9 mouse cellular contexts compared by ENCODE assay signal in the genomic region with DNA sequence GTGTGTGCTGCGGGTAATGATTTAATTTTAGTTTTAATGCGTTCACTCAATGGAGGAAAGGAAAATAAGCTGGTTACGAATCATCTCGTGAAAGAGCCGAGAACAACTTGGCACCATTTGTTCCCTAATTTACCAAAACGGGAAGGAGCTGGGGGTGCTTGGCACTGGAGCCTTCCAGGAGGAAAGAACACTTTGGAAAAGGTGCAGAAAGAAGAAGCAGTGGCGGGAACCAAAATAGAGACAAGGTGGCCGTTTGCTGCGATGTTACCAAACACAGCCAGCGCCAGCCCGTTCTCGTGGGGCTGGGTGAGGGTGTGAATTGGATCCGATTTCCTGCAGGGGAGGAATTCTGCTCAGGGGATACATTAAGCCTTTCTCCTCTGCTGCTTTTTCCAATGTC. TPM values are rescaled to one million over a fixed set of nuclear protein-coding genes. Genes with fewer than 3 reads are reported as not detected.
DNase-seq lines count a peak whose midpoint lies in the region; ATAC-seq lines count a peak whose summit lies in the region.
"Had no signal": no experiment of that assay in that cellular context is flagged by ENCODE, and none has a peak within 500 bp of the region (broad histone marks: within the 10 kb centered on the region; RNA-seq: fewer than 3 reads in every experiment).

No protein-coding gene starts in this region.

- H3K4me3 ChIP-seq in hindbrain, embryonic 16.5 days (ENCODE audit: low read length): no peak overlapping the region
- peak overlapping the region; percentile 10; the same call in 1 of the 2 replicates for H3K4me3 ChIP-seq in limb, embryonic 13.5 days
- no peak overlapping the region for H3K4me3 ChIP-seq in liver, embryonic 11.5 days (ENCODE audit: low read depth, low read length)

- no peaks in the 10 kb centered on the region for H3K36me3 ChIP-seq in hindbrain, embryonic 16.5 days (ENCODE audit: control insufficient read depth, insufficient read depth, low read length)
- H3K36me3 ChIP-seq in limb, embryonic 13.5 days: no peaks in the 10 kb centered on the region
- no peaks in the 10 kb centered on the region for H3K36me3 ChIP-seq in liver, embryonic 11.5 days (ENCODE audit: control insufficient read depth, insufficient read depth, low read length)

- peak; percentile 71 for DNase-seq in right cerebral cortex, adult 18-20 months
- DNase-seq in right cerebral cortex, postnatal 4 days: no peak
- peak; percentile 52 to 63 for DNase-seq in right cerebral cortex, postnatal 36 days (ENCODE audit: low spot score in 2 of 2)
- DNase-seq in liver, embryonic 11.5 days (ENCODE audit: low spot score): no peak
- DNase-seq in ovary, postnatal 10 days (ENCODE audit: low spot score): no peak
- no peak for DNase-seq in B cell, adult 2 months
- DNase-seq: lung, embryonic 14.5 days had no signal

- H3K27ac ChIP-seq in hindbrain, embryonic 16.5 days (ENCODE audit: low read depth, low read length): no peak overlapping the region
- no peak overlapping the region for H3K27ac ChIP-seq in limb, embryonic 13.5 days
- no peak overlapping the region for H3K27ac ChIP-seq in liver, embryonic 11.5 days (ENCODE audit: low read depth, low read length)

- peak overlapping the region; percentile 32 for H3K4me2 ChIP-seq in hindbrain, embryonic 16.5 days (ENCODE audit: low read length)
- peak overlapping the region; percentile 55 for H3K4me2 ChIP-seq in limb, embryonic 13.5 days (replicated peaks)
- no peak overlapping the region for H3K4me2 ChIP-seq in liver, embryonic 11.5 days
- H3K4me2 ChIP-seq: lung, embryonic 14.5 days had no signal

- no peaks in the 10 kb centered on the region for H3K27me3 ChIP-seq in hindbrain, embryonic 16.5 days (replicated peaks; ENCODE audit: control insufficient read depth, insufficient read depth, low read length)
- H3K27me3 ChIP-seq in limb, embryonic 13.5 days: no peaks in the 10 kb centered on the region
- no peaks in the 10 kb centered on the region for H3K27me3 ChIP-seq in liver, embryonic 11.5 days (replicated peaks; ENCODE audit: control insufficient read depth, insufficient read depth, low read length)

- ATAC-seq in hindbrain, embryonic 16.5 days: no peak
- ATAC-seq in limb, embryonic 13.5 days (ENCODE audit: low FRiP score, low read depth): no peak
- no peak for ATAC-seq in liver, embryonic 11.5 days (replicated peaks; ENCODE audit: low FRiP score)

- peaks cover 13% of the 10 kb centered on the region for H3K4me1 ChIP-seq in hindbrain, embryonic 16.5 days (ENCODE audit: control insufficient read depth, insufficient read depth, low read depth, low read length)
- peaks cover 24% of the 10 kb centered on the region for H3K4me1 ChIP-seq in limb, embryonic 13.5 days
- no peaks in the 10 kb centered on the region for H3K4me1 ChIP-seq in liver, embryonic 11.5 days (replicated peaks; ENCODE audit: control insufficient read depth, insufficient read depth, low read length)

- no peak overlapping the region for H3K9ac ChIP-seq in hindbrain, embryonic 16.5 days (ENCODE audit: low read depth, low read length)
- peak overlapping the region; percentile 39; the same call in 1 of the 2 replicates for H3K9ac ChIP-seq in limb, embryonic 13.5 days
- H3K9ac ChIP-seq in liver, embryonic 11.5 days (ENCODE audit: low read depth, low read length): no peak overlapping the region
- H3K9ac ChIP-seq: lung, embryonic 14.5 days had no signal

- no peaks in the 10 kb centered on the region for H3K9me3 ChIP-seq in hindbrain, embryonic 16.5 days (ENCODE audit: control insufficient read depth, low read length)
- H3K9me3 ChIP-seq in limb, embryonic 13.5 days: no peaks in the 10 kb centered on the region; the same call in 1 of the 2 replicates
- no peaks in the 10 kb centered on the region for H3K9me3 ChIP-seq in liver, embryonic 11.5 days (ENCODE audit: control insufficient read depth, low read length)

- WGBS in hindbrain, embryonic 16.5 days: 15% methylated on average over 13 of the region's 13 CpGs
- WGBS in limb, embryonic 13.5 days: 11% methylated on average over 13 of the region's 13 CpGs
- 29% methylated on average over 13 of the region's 13 CpGs for WGBS in liver, embryonic 11.5 days

RNA-seq across cellular contexts. Expression of a gene that starts 38.5 kb away (rescaled TPM):
- polyA plus RNA-seq in hindbrain, embryonic 16.5 days (2015; fragmentation: Nextera tagmentation; extraction: Ambion mirVana): 9.2 and 12.2 TPM in 2 replicates
- 2.2 TPM in 2 replicates for polyA plus RNA-seq in limb, embryonic 13.5 days (2015; fragmentation: Nextera tagmentation; extraction: Ambion mirVana)
- polyA plus RNA-seq in liver, embryonic 11.5 days (2014; fragmentation: Nextera tagmentation; extraction: Ambion mirVana): 0.75 and 0.79 TPM in 2 replicates

Comparison
In these comparisons a context has a peak if more than half of its experiments do, and no peak if none do; other contexts are left out.
1. DNase-seq: peak in right cerebral cortex, adult 18-20 months (single experiment) and right cerebral cortex, postnatal 36 days (2 of 2); none in right cerebral cortex, postnatal 4 days (single experiment), liver, embryonic 11.5 days (single experiment), ovary, postnatal 10 days (single experiment) and B cell, adult 2 months (0 of 2).